Mouse (Mus musculus) ES-Bruce4 (cell line): ENCODE data around the gene 1700018F24Rik. TPM values are rescaled to one million over a fixed set of nuclear protein-coding genes. Genes with fewer than 3 reads are reported as not detected.
"Not testable (repeated sequence)": the region's sequence is repeated elsewhere in the genome, so short reads cannot be mapped to it uniquely, and the experiment has no call there.

ENCODE experiments used
- H3K27ac ChIP-seq: 2 replicates; pipeline ENCODE4 v1.5.1; 2012; ENCODE audit warnings: low read length, inconsistent platforms; ENCODE audit not compliant: insufficient read depth
- H3K27me3 ChIP-seq: 2 replicates; pipeline ENCODE4 v1.6.1; 2012; ENCODE audit warnings: mild to moderate bottlenecking, low read length, inconsistent platforms; ENCODE audit not compliant: control insufficient read depth, poor library complexity, insufficient read depth, severe bottlenecking
- H3K36me3 ChIP-seq: 2 replicates; pipeline ENCODE4 v1.6.1; 2012; ENCODE audit warnings: inconsistent platforms, mild to moderate bottlenecking, low read length, moderate library complexity; ENCODE audit not compliant: control insufficient read depth, poor library complexity, insufficient read depth, severe bottlenecking
- H3K4me1 ChIP-seq: one replicate; pipeline ENCODE4 v1.8.1; 2011; ENCODE audit warnings: low read length; ENCODE audit not compliant: control insufficient read depth, insufficient read depth
- H3K4me3 ChIP-seq: 2 replicates; pipeline ENCODE4 v1.5.1; 2011; ENCODE audit warnings: low read depth, mild to moderate bottlenecking, low read length
- H3K9ac ChIP-seq: 2 replicates; pipeline ENCODE4 v1.6.1; 2012; ENCODE audit warnings: low read depth, mild to moderate bottlenecking, inconsistent platforms; ENCODE audit not compliant: poor library complexity, severe bottlenecking
- H3K9me3 ChIP-seq: replicated peaks from 2 replicates; pipeline ENCODE4 v1.6.1; 2012; ENCODE audit warnings: mild to moderate bottlenecking, low read length, inconsistent platforms; ENCODE audit not compliant: control insufficient read depth, poor library complexity, insufficient read depth, severe bottlenecking
- CTCF ChIP-seq: IDR thresholded peaks from one replicate; pipeline ENCODE4 v1.8.1; 2011; ENCODE audit warnings: low read depth, low read length
- EP300 ChIP-seq: IDR thresholded peaks from 2 replicates; pipeline ENCODE4 v1.6.1; 2011; ENCODE audit warnings: low read depth, low read length; ENCODE audit not compliant: insufficient read depth
- POLR2A ChIP-seq: IDR thresholded peaks from one replicate; pipeline ENCODE4 v1.8.1; 2011; ENCODE audit warnings: low read length; ENCODE audit not compliant: insufficient read depth
- polyA plus RNA-seq: library from polyadenylated mRNA; stranded (reverse); fragments of >200 nt; gene quantifications from 2 replicates; pipeline ENCODE4 v1.2.4, GENCODE M21; 2011; ENCODE audit warnings: low read depth; ENCODE audit not compliant: missing spikeins, insufficient read depth, insufficient read length

1700018F24Rik gene
- polyA plus RNA-seq, 1 experiment = not detected

- Histone ChIP-seq H3K27me3 (no peaks in the 10 kb centered on the region), H3K9me3 (no peaks in the 10 kb centered on the region)
- no peak for TF ChIP-seq CTCF
- no peak for TF ChIP-seq EP300
- no peak for TF ChIP-seq POLR2A
Measured at GRCm38 (mm10) chr5:145014278-145014677, 28.5 kb upstream of the 1700018F24Rik start.

DNA sequence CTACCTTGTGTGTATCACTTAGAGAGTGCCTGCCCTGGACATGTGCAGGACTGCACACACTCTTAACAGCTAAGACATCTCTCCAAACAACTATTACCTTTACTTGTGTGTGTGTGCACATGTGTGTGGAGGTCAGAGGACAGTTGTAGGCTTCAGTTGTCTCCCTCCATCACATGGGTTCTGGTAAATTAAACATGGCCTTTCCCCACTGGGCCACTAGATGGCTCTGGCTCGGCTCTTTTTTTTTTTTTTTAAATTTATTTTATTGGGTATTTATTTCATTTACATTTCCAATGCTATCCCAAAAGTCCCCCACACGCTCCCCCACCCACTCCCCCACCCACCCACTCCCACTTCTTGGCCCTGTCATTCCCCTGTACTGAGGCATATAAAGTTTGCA is 26.0 kb upstream of the 1700018F24Rik start:
- not testable (repeated sequence) for H3K27me3 ChIP-seq, H3K36me3 ChIP-seq, H3K9ac ChIP-seq, H3K9me3 ChIP-seq, H3K4me3 ChIP-seq, H3K27ac ChIP-seq, H3K4me1 ChIP-seq

More at GRCm38 (mm10) chr5:145014278-145014677, 28.5 kb upstream of the 1700018F24Rik start:
- Histone ChIP-seq H3K36me3 (no peaks in the 10 kb centered on the region), H3K9ac (no peak overlapping the region), H3K4me1 (no peaks in the 10 kb centered on the region), H3K27ac (no peak overlapping the region), H3K4me3 (no peak overlapping the region)

GRCm38 (mm10) chr5:145020254-145020653 is 22.5 kb upstream of the 1700018F24Rik start:
- H3K9ac ChIP-seq, H3K36me3 ChIP-seq, H3K4me1 ChIP-seq, H3K27me3 ChIP-seq, H3K9me3 ChIP-seq, H3K4me3 ChIP-seq, H3K27ac ChIP-seq: not testable (repeated sequence)

- H3K4me3 ChIP-seq, H3K9ac ChIP-seq, H3K9me3 ChIP-seq, H3K36me3 ChIP-seq, H3K27me3 ChIP-seq, H3K4me1 ChIP-seq, H3K27ac ChIP-seq: not testable (repeated sequence)
Measured at GRCm38 (mm10) chr5:145020712-145021111, 22.1 kb upstream of the 1700018F24Rik start.

- H3K27me3 ChIP-seq, H3K27ac ChIP-seq, H3K9me3 ChIP-seq, H3K4me1 ChIP-seq, H3K4me3 ChIP-seq, H3K36me3 ChIP-seq, H3K9ac ChIP-seq: not testable (repeated sequence)
Measured at GRCm38 (mm10) chr5:145030476-145030875, 12.3 kb upstream of the 1700018F24Rik start.

DNA sequence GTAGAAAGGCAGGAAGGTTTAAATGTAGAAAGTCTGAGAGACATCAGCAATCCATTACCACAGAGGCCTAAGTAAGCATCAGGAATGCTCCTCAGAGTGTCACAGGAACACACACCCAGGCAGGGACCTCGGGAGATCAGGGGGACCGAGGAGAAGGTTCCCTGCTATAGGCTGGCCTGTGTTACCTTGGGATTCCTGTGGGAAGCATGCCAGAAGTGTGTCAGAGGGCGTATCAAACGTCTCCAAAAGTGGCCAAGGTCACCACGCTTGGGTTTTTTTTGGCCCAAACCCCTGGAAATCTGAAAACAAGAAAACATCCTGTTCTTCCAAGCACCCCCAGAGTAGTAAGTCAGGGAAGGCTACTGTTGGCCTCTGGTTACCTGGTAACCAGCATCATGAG is 10.4 kb upstream of the 1700018F24Rik start, which contains the start of gene Gm4871:
TSS of gene Gm4871 (minus strand) at position 364 of the 400 bp plus-strand sequence.
- H3K9ac ChIP-seq, H3K27ac ChIP-seq, H3K9me3 ChIP-seq, H3K4me3 ChIP-seq, H3K4me1 ChIP-seq, H3K36me3 ChIP-seq, H3K27me3 ChIP-seq: not testable (repeated sequence)

DNA sequence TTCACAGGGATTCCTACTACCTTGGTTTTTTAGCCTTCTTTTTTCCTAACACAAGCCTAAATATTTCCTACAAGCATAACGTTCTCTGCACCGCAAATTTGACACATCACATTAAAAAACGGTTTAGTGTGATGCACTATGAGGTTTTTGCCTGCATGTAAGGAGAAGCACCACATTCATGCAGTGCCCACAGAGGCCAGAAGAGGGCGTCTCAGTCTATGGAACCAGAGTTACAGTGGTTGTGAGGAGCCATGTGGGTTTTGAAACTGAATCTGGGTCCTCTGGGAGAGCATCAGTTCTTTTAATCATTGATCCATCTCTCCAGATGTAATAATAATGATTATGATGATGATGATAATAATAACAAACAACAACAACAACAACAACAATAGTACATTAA is 1.2 kb upstream of the 1700018F24Rik start:
- TF ChIP-seq POLR2A = no peak
- TF ChIP-seq EP300 = no peak
- TF ChIP-seq CTCF = peak; percentile 70
- Histone ChIP-seq H3K27me3 (no peaks in the 10 kb centered on the region), H3K9ac (no peak overlapping the region), H3K9me3 (no peaks in the 10 kb centered on the region), H3K36me3 (no peaks in the 10 kb centered on the region), H3K27ac (no peak overlapping the region), H3K4me3 (no peak overlapping the region), H3K4me1 (no peaks in the 10 kb centered on the region)

DNA sequence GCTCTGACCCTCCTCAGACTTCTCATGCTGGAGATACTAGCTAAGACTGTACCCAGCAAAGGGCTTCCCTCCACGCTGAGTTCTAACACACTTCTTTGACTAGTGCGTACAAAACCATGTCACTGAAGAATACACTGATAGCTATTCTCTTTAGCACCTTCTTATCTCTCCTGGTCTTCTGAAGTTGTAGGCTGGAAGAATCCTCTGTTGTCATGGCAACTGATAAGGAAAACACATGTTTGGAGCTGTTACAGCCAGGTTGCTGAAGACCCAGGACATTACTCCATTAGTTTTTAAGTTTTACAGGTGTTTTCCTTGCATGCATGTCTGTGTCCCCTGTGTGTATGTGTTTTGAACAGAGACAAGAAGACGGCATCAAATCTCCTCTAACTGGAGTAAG is 11.4 kb downstream of the 1700018F24Rik start:
- H3K27ac ChIP-seq, H3K36me3 ChIP-seq, H3K27me3 ChIP-seq, H3K9ac ChIP-seq, H3K4me3 ChIP-seq, H3K9me3 ChIP-seq, H3K4me1 ChIP-seq: not testable (repeated sequence)
